Mouse (Mus musculus) kidney, postnatal 10 days (tissue): ENCODE results near the gene Nat9.
A peak's percentile ranks its signal among the peaks of the same experiment; 100 is the strongest.

Experiments
- DNase-seq: peaks from one replicate; pipeline ENCODE4 v3.0.0; 2021; ENCODE audit warnings: mixed read lengths

The Nat9 gene

GRCm38 (mm10) chr11:115212116-115212515 lies 24.5 kb upstream of the Nat9 start:
- no peak for DNase-seq

- no peak for DNase-seq
Measured at GRCm38 (mm10) chr11:115209958-115210357, 22.3 kb upstream of the Nat9 start.

GRCm38 (mm10) chr11:115208776-115209732 lies 21.4 kb upstream of the Nat9 start:
- DNase-seq: no peak

GRCm38 (mm10) chr11:115208126-115208525 lies 20.5 kb upstream of the Nat9 start:
- DNase-seq: no peak

- no peak for DNase-seq
Measured at GRCm38 (mm10) chr11:115202756-115203155, 15.1 kb upstream of the Nat9 start.

GRCm38 (mm10) chr11:115202316-115202715 lies 14.7 kb upstream of the Nat9 start:
- DNase-seq: peak; percentile 90

- DNase-seq: no peak
Measured at GRCm38 (mm10) chr11:115200520-115200919, 12.9 kb upstream of the Nat9 start.

- no peak for DNase-seq
Measured at GRCm38 (mm10) chr11:115198932-115199384, 11.3 kb upstream of the Nat9 start.

GRCm38 (mm10) chr11:115197558-115197957 lies 9.9 kb upstream of the Nat9 start:
- DNase-seq: no peak

GRCm38 (mm10) chr11:115195933-115196332 lies 8.3 kb upstream of the Nat9 start:
- no peak for DNase-seq

- DNase-seq: no peak
Measured at GRCm38 (mm10) chr11:115194693-115195092, 7.0 kb upstream of the Nat9 start.

GRCm38 (mm10) chr11:115192180-115192579 lies 4.5 kb upstream of the Nat9 start:
- DNase-seq: peak; percentile 81

- DNase-seq: no peak
Measured at GRCm38 (mm10) chr11:115189304-115189703, 1.6 kb upstream of the Nat9 start.

- DNase-seq: no peak
Measured at GRCm38 (mm10) chr11:115188539-115189231, 1.0 kb upstream of the Nat9 start.

- peak; percentile 100 for DNase-seq
Measured at GRCm38 (mm10) chr11:115187224-115187639, 427 bp downstream of the Nat9 start, which contains the start of gene Tmem104. Gene Tmem104, plus strand, starts transcription at chr11:115187487.

- DNase-seq: no peak
Measured at GRCm38 (mm10) chr11:115184973-115185372, 2.7 kb downstream of the Nat9 start.

- DNase-seq: peak; percentile 91
Measured at GRCm38 (mm10) chr11:115181913-115182638, 5.6 kb downstream of the Nat9 start.

- no peak for DNase-seq
Measured at GRCm38 (mm10) chr11:115179881-115180280, 7.8 kb downstream of the Nat9 start.

GRCm38 (mm10) chr11:115179191-115179590 lies 8.5 kb downstream of the Nat9 start:
- no peak for DNase-seq

GRCm38 (mm10) chr11:115178766-115179165 lies 8.9 kb downstream of the Nat9 start:
- DNase-seq: no peak

GRCm38 (mm10) chr11:115177559-115178195 lies 10.0 kb downstream of the Nat9 start:
- peak; percentile 80 for DNase-seq

- no peak for DNase-seq
Measured at GRCm38 (mm10) chr11:115176399-115177190, 11.1 kb downstream of the Nat9 start.
